ENCODE assay signal across 10 mouse cellular contexts in the genomic region with DNA sequence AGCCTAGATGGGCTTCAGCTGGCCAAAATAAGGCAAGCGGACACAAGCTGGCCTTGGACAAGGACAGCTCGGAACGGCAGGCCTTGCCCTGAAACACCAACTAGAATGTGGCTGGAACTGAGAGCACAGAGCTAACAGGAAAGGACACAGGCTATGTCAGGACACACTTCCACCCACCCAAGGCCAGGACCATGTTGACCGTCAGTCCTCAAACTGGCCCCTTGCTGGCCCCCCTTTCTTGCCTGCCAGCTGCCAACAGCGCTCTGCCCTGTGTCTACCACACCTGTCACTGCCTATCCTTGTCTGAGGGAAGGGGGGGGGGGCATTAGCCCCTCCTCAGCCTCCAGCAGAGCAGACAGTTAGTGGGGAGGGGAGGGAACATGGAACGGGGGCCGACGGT. TPM values are rescaled to one million over a fixed set of nuclear protein-coding genes. Genes with fewer than 3 reads are reported as not detected.
A peak's percentile ranks its signal among the peaks of the same experiment; 100 is the strongest.
DNase-seq lines count a peak whose midpoint lies in the region; ATAC-seq and TF ChIP-seq lines count a peak whose summit lies in the region.
"Had no signal": no experiment of that assay in that cellular context is flagged by ENCODE, and none has a peak within 500 bp of the region (broad histone marks: within the 10 kb centered on the region; RNA-seq: fewer than 3 reads in every experiment).

A gene (plus strand): TSS at position 316 of the 400 bp plus-strand sequence.

- no peak within 1 kb of the TSS for H3K4me3 ChIP-seq in neural tube, embryonic 13.5 days
- H3K4me3 ChIP-seq in heart, embryonic 13.5 days = peak within 1 kb of the TSS; percentile 53
- H3K4me3 ChIP-seq in myocyte = no peak within 1 kb of the TSS
- H3K4me3 ChIP-seq in hindbrain, embryonic 16.5 days (ENCODE audit: low read length) = no peak within 1 kb of the TSS

- peak within 1 kb of the TSS; percentile 26; the same call in 1 of the 2 replicates for H3K9ac ChIP-seq in neural tube, embryonic 13.5 days
- peak within 1 kb of the TSS; percentile 84 for H3K9ac ChIP-seq in heart, embryonic 13.5 days
- no peak within 1 kb of the TSS for H3K9ac ChIP-seq in hindbrain, embryonic 16.5 days (ENCODE audit: low read depth, low read length)

- H3K27me3 ChIP-seq in neural tube, embryonic 13.5 days = no peaks in the 10 kb centered on the region
- no peaks in the 10 kb centered on the region for H3K27me3 ChIP-seq in heart, embryonic 13.5 days (replicated peaks)
- no peaks in the 10 kb centered on the region for H3K27me3 ChIP-seq in myocyte (ENCODE audit: control insufficient read depth, insufficient read depth, insufficient read length)
- no peaks in the 10 kb centered on the region for H3K27me3 ChIP-seq in hindbrain, embryonic 16.5 days (replicated peaks; ENCODE audit: control insufficient read depth, insufficient read depth, low read length)

- H3K27ac ChIP-seq in neural tube, embryonic 13.5 days (replicated peaks) = no peak within 1 kb of the TSS
- peak within 1 kb of the TSS; percentile 98 for H3K27ac ChIP-seq in heart, embryonic 13.5 days (replicated peaks)
- no peak within 1 kb of the TSS for H3K27ac ChIP-seq in hindbrain, embryonic 16.5 days (ENCODE audit: low read depth, low read length)

- peaks cover 20% of the 10 kb centered on the region for H3K4me1 ChIP-seq in neural tube, embryonic 13.5 days (replicated peaks)
- peaks cover 62% of the 10 kb centered on the region for H3K4me1 ChIP-seq in heart, embryonic 13.5 days
- peaks cover 5% of the 10 kb centered on the region for H3K4me1 ChIP-seq in hindbrain, embryonic 16.5 days (ENCODE audit: control insufficient read depth, insufficient read depth, low read depth, low read length)

- H3K4me2 ChIP-seq in neural tube, embryonic 13.5 days = no peak within 1 kb of the TSS
- H3K4me2 ChIP-seq in heart, embryonic 13.5 days = peak within 1 kb of the TSS; percentile 72
- peak within 1 kb of the TSS; percentile 13 for H3K4me2 ChIP-seq in myocyte (ENCODE audit: low read depth)
- H3K4me2 ChIP-seq in hindbrain, embryonic 16.5 days (ENCODE audit: low read length) = no peak within 1 kb of the TSS
- H3K4me2 ChIP-seq: midbrain, embryonic 11.5 days had no signal

- H3ac ChIP-seq in myocyte (ENCODE audit: control insufficient read depth, insufficient read length) = no peak within 1 kb of the TSS

- WGBS in neural tube, embryonic 13.5 days = 85% methylated on average over 8 of the region's 8 CpGs
- 32% methylated on average over 8 of the region's 8 CpGs for WGBS in heart, embryonic 13.5 days
- WGBS in hindbrain, embryonic 16.5 days = 87% methylated on average over 8 of the region's 8 CpGs

- DNase-seq in adrenal gland, adult 2 months = peak; percentile 37
- no peak for DNase-seq in adrenal gland, postnatal 25 days
- DNase-seq in neural tube, embryonic 10.5 days (ENCODE audit: extremely low spot score, low spot score) = no peak
- no peak for DNase-seq in right cerebral cortex, adult 2 months (ENCODE audit: low spot score in 2 of 2)
- DNase-seq: layer of hippocampus, adult 9-11 months had no signal

- peaks cover 12% of the 10 kb centered on the region for H3K36me3 ChIP-seq in neural tube, embryonic 13.5 days
- H3K36me3 ChIP-seq in heart, embryonic 13.5 days = peaks cover 14% of the 10 kb centered on the region
- no peaks in the 10 kb centered on the region for H3K36me3 ChIP-seq in myocyte (ENCODE audit: control insufficient read depth, insufficient read depth)
- H3K36me3 ChIP-seq in hindbrain, embryonic 16.5 days (ENCODE audit: control insufficient read depth, insufficient read depth, low read length) = no peaks in the 10 kb centered on the region

- no peaks in the 10 kb centered on the region for H3K9me3 ChIP-seq in neural tube, embryonic 13.5 days
- H3K9me3 ChIP-seq in heart, embryonic 13.5 days = no peaks in the 10 kb centered on the region
- no peaks in the 10 kb centered on the region for H3K9me3 ChIP-seq in hindbrain, embryonic 16.5 days (ENCODE audit: control insufficient read depth, low read length)

- H3K79me2 ChIP-seq in myocyte (ENCODE audit: control insufficient read depth, insufficient read depth) = no peaks in the 10 kb centered on the region

- ATAC-seq in neural tube, embryonic 13.5 days (ENCODE audit: low read depth) = no peak
- ATAC-seq in heart, embryonic 13.5 days (ENCODE audit: extremely low read depth, insufficient number of reproducible peaks, low FRiP score, low TSS enrichment) = peak; percentile 27; the same call in 1 of the 2 replicates
- no peak for ATAC-seq in hindbrain, embryonic 16.5 days

- no peak for TF ChIP-seq POLR2A in myocyte (IDR thresholded peaks at IDR 0.05; ENCODE audit: insufficient read length, low read depth)

TF ChIP-seq in myocyte, 11 proteins besides CTCF, POLR2A, EP300 and RAD21:
- TF ChIP-seq POLR2AphosphoS2 (IDR thresholded peaks at IDR 0.05; ENCODE audit: insufficient read length, low read depth) (no peak), MYOD1 (IDR thresholded peaks at IDR 0.05; ENCODE audit: control insufficient read depth in 1 of 3, insufficient read length in 2 of 3, low read depth in 2 of 3) (peak; percentile 44 to 97 (median 96)), MYOG (IDR thresholded peaks at IDR 0.05; ENCODE audit: control insufficient read depth in 1 of 3, insufficient read depth in 1 of 3, insufficient read length in 2 of 3, low read depth in 2 of 3) (peak in 2 of 3 experiments; percentile 32 to 79)

RNA-seq across cellular contexts. Expression of the gene that starts here (rescaled TPM):
- total RNA-seq in adrenal gland, adult 2 months (2021) = 1 to 10 TPM in 1 of 2 experiments, under 1 TPM in 1; 0.41 to 1.5 TPM
- polyA plus RNA-seq in adrenal gland, adult 2 months (2012; rRNA removed) = 3.8 and 5.6 TPM in 2 replicates
- 1.7 and 2.6 TPM in 2 replicates for total RNA-seq in adrenal gland, postnatal 25 days (2021)
- 1.0 and 3.2 TPM in 2 replicates for polyA plus RNA-seq in neural tube, embryonic 13.5 days (2015; fragmentation: Nextera tagmentation; extraction: Ambion mirVana)
- polyA plus RNA-seq in heart, embryonic 13.5 days (2015; fragmentation: Nextera tagmentation; extraction: Ambion mirVana) = 100 and 109 TPM in 2 replicates
- polyA plus RNA-seq in myocyte (2012; fragmentation: generic; extraction: Trizol) = 12.8 TPM
- 0.26 and 1.4 TPM in 2 replicates for polyA plus RNA-seq in hindbrain, embryonic 16.5 days (2015; fragmentation: Nextera tagmentation; extraction: Ambion mirVana)
- polyA plus RNA-seq: midbrain, embryonic 11.5 days had no signal

Comparison
In these comparisons a context has a peak if more than half of its experiments do, and no peak if none do; other contexts are left out.
1. H3K4me2 ChIP-seq: peak in heart, embryonic 13.5 days (single experiment) and myocyte (single experiment); none in neural tube, embryonic 13.5 days (single experiment) and hindbrain, embryonic 16.5 days (single experiment).